Comparison of ENCODE assay signal across 10 mouse cellular contexts in genomic region chr12:70648179-70648811, GRCm38 (mm10).
DNase-seq lines count a peak whose midpoint lies in the region; ATAC-seq and TF ChIP-seq lines count a peak whose summit lies in the region.
"Had no signal": no experiment of that assay in that cellular context is flagged by ENCODE, and none has a peak within 500 bp of the region (broad histone marks: within the 10 kb centered on the region; RNA-seq: fewer than 3 reads in every experiment).

No protein-coding gene starts in this region.

- H3K9ac ChIP-seq in limb, embryonic 13.5 days, result no peak overlapping the region
- H3K9ac ChIP-seq in hindbrain, embryonic 13.5 days, result no peak overlapping the region

- DNase-seq in kidney, adult 9 months, result peak; percentile 9
- no peak for DNase-seq in kidney, postnatal 36 days
- peak; percentile 26 for DNase-seq in 3134 (ENCODE audit: extremely low read depth, insufficient read length, low spot score)
- no peak for DNase-seq in ovary, adult 18-20 months (ENCODE audit: low spot score)
- DNase-seq: adrenal gland, adult 8-10 months; cerebellum, adult 11-12 months had no signal

- no peaks in the 10 kb centered on the region for H3K79me3 ChIP-seq in C2C12 (ENCODE audit: low read depth)

- H3K36me3 ChIP-seq in C2C12 (ENCODE audit: control insufficient read depth, insufficient read depth), result no peaks in the 10 kb centered on the region
- H3K36me3 ChIP-seq in limb, embryonic 13.5 days, result no peaks in the 10 kb centered on the region
- H3K36me3 ChIP-seq in hindbrain, embryonic 13.5 days, result no peaks in the 10 kb centered on the region
- H3K36me3 ChIP-seq: G1E had no signal

- peak overlapping the region; percentile 27; the same call in 1 of the 2 replicates for H3K4me2 ChIP-seq in limb, embryonic 13.5 days (replicated peaks)
- H3K4me2 ChIP-seq in hindbrain, embryonic 13.5 days, result no peak overlapping the region

- H3K4me3 ChIP-seq in C2C12 (ENCODE audit: insufficient read depth, poor library complexity, severe bottlenecking), result no peak overlapping the region
- no peak overlapping the region for H3K4me3 ChIP-seq in limb, embryonic 13.5 days
- H3K4me3 ChIP-seq in hindbrain, embryonic 13.5 days, result no peak overlapping the region

- peak overlapping the region; percentile 48; the same call in 1 of the 2 replicates for H3K27ac ChIP-seq in limb, embryonic 13.5 days
- H3K27ac ChIP-seq in hindbrain, embryonic 13.5 days, result no peak overlapping the region

- ATAC-seq in limb, embryonic 13.5 days (ENCODE audit: low FRiP score, low read depth), result no peak; the same call in 1 of the 2 replicates
- ATAC-seq in hindbrain, embryonic 13.5 days (ENCODE audit: low FRiP score), result no peak

- 46% methylated on average over 6 of the region's 6 CpGs for WGBS in limb, embryonic 13.5 days
- 86% methylated on average over 6 of the region's 6 CpGs for WGBS in hindbrain, embryonic 13.5 days

- no peak for TF ChIP-seq CTCF in C2C12 (IDR thresholded peaks at IDR 0.05; ENCODE audit: control insufficient read depth, insufficient read depth, insufficient read length)

- H3K9me3 ChIP-seq in limb, embryonic 13.5 days, result no peaks in the 10 kb centered on the region
- H3K9me3 ChIP-seq in hindbrain, embryonic 13.5 days, result no peaks in the 10 kb centered on the region

- H3K27me3 ChIP-seq in C2C12 (ENCODE audit: control insufficient read depth, insufficient read depth, insufficient read length), result no peaks in the 10 kb centered on the region
- no peaks in the 10 kb centered on the region for H3K27me3 ChIP-seq in limb, embryonic 13.5 days
- no peaks in the 10 kb centered on the region for H3K27me3 ChIP-seq in hindbrain, embryonic 13.5 days

- peaks cover 21% of the 10 kb centered on the region for H3K4me1 ChIP-seq in limb, embryonic 13.5 days
- no peaks in the 10 kb centered on the region for H3K4me1 ChIP-seq in hindbrain, embryonic 13.5 days (replicated peaks)

- no peaks in the 10 kb centered on the region for H3K79me2 ChIP-seq in C2C12 (ENCODE audit: control insufficient read depth, insufficient read depth)

- no peak overlapping the region for H3ac ChIP-seq in C2C12 (ENCODE audit: control insufficient read depth, insufficient read length, low read depth)

TF ChIP-seq in C2C12, 6 proteins besides CTCF, POLR2A, EP300 and RAD21:
- TF ChIP-seq MYOG (IDR thresholded peaks at IDR 0.05; ENCODE audit: control insufficient read depth, extremely low read depth, insufficient read length) (no peak), CEBPB (IDR thresholded peaks at IDR 0.05; ENCODE audit: low read depth) (peak; percentile 10), MAX (IDR thresholded peaks at IDR 0.05) (no peak)

Comparison
In these comparisons a context has a peak if more than half of its experiments do, and no peak if none do; other contexts are left out.
1. DNase-seq: peak in kidney, adult 9 months (single experiment) and 3134 (single experiment); none in kidney, postnatal 36 days (0 of 2) and ovary, adult 18-20 months (single experiment).